Mouse (Mus musculus) testis, adult 2 months (tissue): ENCODE measurements around the gene Asb7.

Experiments used
- CTCF ChIP-seq: fragments of 200-500 bp; IDR thresholded peaks from 2 replicates; pipeline ENCODE4 v1.5.1; 2012; ENCODE audit warnings: low read depth, mild to moderate bottlenecking, inconsistent platforms, low read length, moderate library complexity; ENCODE audit not compliant: control insufficient read depth, insufficient read depth, insufficient replicate concordance
- POLR2A ChIP-seq: fragments of 200-500 bp; IDR thresholded peaks from 2 replicates; pipeline ENCODE4 v1.6.1; 2012; ENCODE audit warnings: low read depth, mild to moderate bottlenecking, inconsistent platforms, low read length, moderate library complexity; ENCODE audit not compliant: control insufficient read depth

- TF ChIP-seq CTCF, result no peak
- no peak for TF ChIP-seq POLR2A
Measured at GRCm38 (mm10) chr7:66663548-66663947, 25.8 kb downstream of the Asb7 start.
